Comparison of ENCODE assay signal across 6 mouse cellular contexts in genomic region chr19:42727424-42727823, GRCm38 (mm10).
"Had no signal": no experiment of that assay in that cellular context is flagged by ENCODE, and none has a peak within 500 bp of the region (broad histone marks: within the 10 kb centered on the region; RNA-seq: fewer than 3 reads in every experiment).

No protein-coding gene starts in this region.

- DNase-seq: kidney, adult 8-10 months; kidney, postnatal 25 days; layer of hippocampus, adult 9-11 months; layer of hippocampus, postnatal 36 days; lung, adult 18-20 months; lung, postnatal 36 days had no signal
